Mouse (Mus musculus): Measurements from ENCODE around the gene Utp6. TPM values are rescaled to one million over a fixed set of nuclear protein-coding genes. Genes with fewer than 3 reads are reported as not detected.

The Utp6 gene
- polyA plus RNA-seq, 1 experiment = 27.5 TPM

GRCm38 (mm10) chr11:79906920-79907319, 55.3 kb downstream of the Utp6 start:
- TF ChIP-seq CTCF (IDR thresholded peaks at IDR 0.05; ENCODE audit: control insufficient read depth, insufficient read depth, low read length) (no peak), POLR2A (IDR thresholded peaks at IDR 0.05; ENCODE audit: borderline replicate concordance, control insufficient read depth, low read depth, low read length) (no peak)
- Histone ChIP-seq H3K4me3 (replicated peaks; ENCODE audit: control insufficient read depth, low read depth, low read length) (no peak overlapping the region), H3K27ac (ENCODE audit: control insufficient read depth, insufficient read depth, low read depth, low read length, poor library complexity) (no peak overlapping the region), H3K4me1 (ENCODE audit: control insufficient read depth, insufficient read depth, low read length) (no peaks in the 10 kb centered on the region; the same call in 1 of the 2 replicates)
- 81% methylated on average over 9 of the region's 9 CpGs for WGBS

- Histone ChIP-seq H3K4me1 (ENCODE audit: control insufficient read depth, insufficient read depth, low read length) (no peaks in the 10 kb centered on the region), H3K4me3 (replicated peaks; ENCODE audit: control insufficient read depth, low read depth, low read length) (no peak overlapping the region), H3K27ac (ENCODE audit: control insufficient read depth, insufficient read depth, low read depth, low read length, poor library complexity) (no peak overlapping the region)
- WGBS = 88% methylated on average over 6 of the region's 6 CpGs
- TF ChIP-seq POLR2A (IDR thresholded peaks at IDR 0.05; ENCODE audit: borderline replicate concordance, control insufficient read depth, low read depth, low read length) (no peak), CTCF (IDR thresholded peaks at IDR 0.05; ENCODE audit: control insufficient read depth, insufficient read depth, low read length) (no peak)
These were observed 59.2 kb downstream of the Utp6 start for GRCm38 (mm10) chr11:79902881-79903481.

GRCm38 (mm10) chr11:79901146-79901545, 61.0 kb downstream of the Utp6 start:
- H3K4me1 ChIP-seq (ENCODE audit: control insufficient read depth, insufficient read depth, low read length) = no peaks in the 10 kb centered on the region
- no peak overlapping the region for H3K4me3 ChIP-seq (replicated peaks; ENCODE audit: control insufficient read depth, low read depth, low read length)
- 72% methylated on average over 6 of the region's 6 CpGs for WGBS
- no peak overlapping the region for H3K27ac ChIP-seq (ENCODE audit: control insufficient read depth, insufficient read depth, low read depth, low read length, poor library complexity)
- TF ChIP-seq POLR2A (IDR thresholded peaks at IDR 0.05; ENCODE audit: borderline replicate concordance, control insufficient read depth, low read depth, low read length) (no peak), CTCF (IDR thresholded peaks at IDR 0.05; ENCODE audit: control insufficient read depth, insufficient read depth, low read length) (no peak)

GRCm38 (mm10) chr11:79892259-79892658, 69.9 kb downstream of the Utp6 start:
- WGBS = 79% methylated on average over 6 of the region's 6 CpGs
- no peak for TF ChIP-seq POLR2A (IDR thresholded peaks at IDR 0.05; ENCODE audit: borderline replicate concordance, control insufficient read depth, low read depth, low read length)
- TF ChIP-seq CTCF (IDR thresholded peaks at IDR 0.05; ENCODE audit: control insufficient read depth, insufficient read depth, low read length) = no peak
- no peak overlapping the region for H3K27ac ChIP-seq (ENCODE audit: control insufficient read depth, insufficient read depth, low read depth, low read length, poor library complexity)
- H3K4me3 ChIP-seq (replicated peaks; ENCODE audit: control insufficient read depth, low read depth, low read length) = no peak overlapping the region
- H3K4me1 ChIP-seq (ENCODE audit: control insufficient read depth, insufficient read depth, low read length) = no peaks in the 10 kb centered on the region

- 68% methylated on average over 2 of the region's 2 CpGs for WGBS
- no peak overlapping the region for H3K4me3 ChIP-seq (replicated peaks; ENCODE audit: control insufficient read depth, low read depth, low read length)
- no peak overlapping the region for H3K27ac ChIP-seq (ENCODE audit: control insufficient read depth, insufficient read depth, low read depth, low read length, poor library complexity)
- TF ChIP-seq CTCF (IDR thresholded peaks at IDR 0.05; ENCODE audit: control insufficient read depth, insufficient read depth, low read length) (no peak), POLR2A (IDR thresholded peaks at IDR 0.05; ENCODE audit: borderline replicate concordance, control insufficient read depth, low read depth, low read length) (no peak)
- no peaks in the 10 kb centered on the region for H3K4me1 ChIP-seq (ENCODE audit: control insufficient read depth, insufficient read depth, low read length)
These were observed 71.4 kb downstream of the Utp6 start for GRCm38 (mm10) chr11:79890822-79891221.

- Histone ChIP-seq H3K27ac (ENCODE audit: control insufficient read depth, insufficient read depth, low read depth, low read length, poor library complexity) (no peak overlapping the region), H3K4me3 (replicated peaks; ENCODE audit: control insufficient read depth, low read depth, low read length) (no peak overlapping the region), H3K4me1 (ENCODE audit: control insufficient read depth, insufficient read depth, low read length) (no peaks in the 10 kb centered on the region)
- TF ChIP-seq CTCF (IDR thresholded peaks at IDR 0.05; ENCODE audit: control insufficient read depth, insufficient read depth, low read length) = no peak
- no peak for TF ChIP-seq POLR2A (IDR thresholded peaks at IDR 0.05; ENCODE audit: borderline replicate concordance, control insufficient read depth, low read depth, low read length)
- 65% methylated on average over 1 of the region's 1 CpGs for WGBS
These were observed 75.2 kb downstream of the Utp6 start for GRCm38 (mm10) chr11:79886961-79887360.

GRCm38 (mm10) chr11:79886395-79886794, 75.8 kb downstream of the Utp6 start:
- Histone ChIP-seq H3K4me1 (ENCODE audit: control insufficient read depth, insufficient read depth, low read length) (no peaks in the 10 kb centered on the region), H3K27ac (ENCODE audit: control insufficient read depth, insufficient read depth, low read depth, low read length, poor library complexity) (no peak overlapping the region), H3K4me3 (replicated peaks; ENCODE audit: control insufficient read depth, low read depth, low read length) (no peak overlapping the region)
- TF ChIP-seq POLR2A (IDR thresholded peaks at IDR 0.05; ENCODE audit: borderline replicate concordance, control insufficient read depth, low read depth, low read length) (no peak), CTCF (IDR thresholded peaks at IDR 0.05; ENCODE audit: control insufficient read depth, insufficient read depth, low read length) (no peak)
- 58% methylated on average over 1 of the region's 1 CpGs for WGBS

- TF ChIP-seq POLR2A (IDR thresholded peaks at IDR 0.05; ENCODE audit: borderline replicate concordance, control insufficient read depth, low read depth, low read length) (no peak), CTCF (IDR thresholded peaks at IDR 0.05; ENCODE audit: control insufficient read depth, insufficient read depth, low read length) (no peak)
- Histone ChIP-seq H3K27ac (ENCODE audit: control insufficient read depth, insufficient read depth, low read depth, low read length, poor library complexity) (no peak overlapping the region), H3K4me1 (ENCODE audit: control insufficient read depth, insufficient read depth, low read length) (no peaks in the 10 kb centered on the region), H3K4me3 (replicated peaks; ENCODE audit: control insufficient read depth, low read depth, low read length) (no peak overlapping the region)
- WGBS = 63% methylated on average over 13 of the region's 13 CpGs
These were observed 76.3 kb downstream of the Utp6 start for GRCm38 (mm10) chr11:79885713-79886393.

Data from bone marrow, adult 2 months (tissue).